Mouse (Mus musculus): ENCODE measurements around the gene Glp1r.

- no peak for TF ChIP-seq CTCF (IDR thresholded peaks at IDR 0.05; ENCODE audit: borderline replicate concordance, insufficient read depth, low read depth, low read length)
- TF ChIP-seq POLR2A (IDR thresholded peaks at IDR 0.05; ENCODE audit: borderline replicate concordance, insufficient read depth, low read length) = no peak
These were observed 81.9 kb downstream of the Glp1r start for GRCm38 (mm10) chr17:30983521-30983920.

All from cerebellum, adult 2 months (tissue).